Mouse (Mus musculus) forebrain, embryonic 16.5 days (tissue): ENCODE results near the gene Gm49333. TPM values are rescaled to one million over a fixed set of nuclear protein-coding genes. Genes with fewer than 3 reads are reported as not detected.

ENCODE experiments used
- ATAC-seq: fragments of 200-750 bp; cut with Nextera tagmentation; 2 replicates; pipeline ENCODE4 v1.8.0; 2017; ENCODE audit warnings: mild to moderate bottlenecking, moderate library complexity
- H3K27ac ChIP-seq: fragments of 300-500 bp; sonication (generic); 2 replicates; pipeline ENCODE4 v1.5.1; 2014; ENCODE audit warnings: low read length, control low read depth
- H3K27me3 ChIP-seq: fragments of 300-500 bp; sonication (generic); replicated peaks from 2 replicates; pipeline ENCODE4 v1.6.1; 2014; ENCODE audit warnings: low read length; ENCODE audit not compliant: control insufficient read depth, insufficient read depth
- H3K36me3 ChIP-seq: fragments of 300-500 bp; sonication (generic); 2 replicates; pipeline ENCODE4 v1.6.1; 2014; ENCODE audit not compliant: control insufficient read depth, insufficient read depth
- H3K4me1 ChIP-seq: fragments of 300-500 bp; sonication (generic); replicated peaks from 2 replicates; pipeline ENCODE4 v1.6.1; 2014; ENCODE audit warnings: low read length; ENCODE audit not compliant: control insufficient read depth, insufficient read depth
- H3K4me2 ChIP-seq: fragments of 300-500 bp; sonication (generic); 2 replicates; pipeline ENCODE4 v1.6.1; 2014; ENCODE audit warnings: mild to moderate bottlenecking, low read length, control low read depth
- H3K4me3 ChIP-seq: fragments of 300-500 bp; sonication (generic); replicated peaks from 2 replicates; pipeline ENCODE4 v1.5.1; 2014; ENCODE audit warnings: mild to moderate bottlenecking, low read length, control low read depth
- H3K9ac ChIP-seq: fragments of 300-500 bp; sonication (generic); replicated peaks from 2 replicates; pipeline ENCODE4 v1.6.1; 2014; ENCODE audit warnings: low read depth, low read length, control low read depth
- H3K9me3 ChIP-seq: fragments of 300-500 bp; sonication (generic); 2 replicates; pipeline ENCODE4 v1.6.1; 2016; ENCODE audit warnings: low read length; ENCODE audit not compliant: control insufficient read depth
- WGBS: fragments of 180-500 bp; shearing (Covaris S2); extraction: QIAGEN DNeasy Blood & Tissue Kit; methylation state at CpG from one replicate; pipeline ENCODE4 v1.1.7; 2014; 5-methylcytosine and 5-hydroxymethylcytosine counted together
- polyA plus RNA-seq: library from polyadenylated mRNA; unstranded; fragments of >200 nt; fragmentation: Nextera tagmentation; extraction: Ambion mirVana; gene quantifications from 2 replicates; pipeline ENCODE4 v1.2.1, GENCODE M21; 2015

The Gm49333 gene
- polyA plus RNA-seq, 1 experiment from 2014 or later = not detected

DNA sequence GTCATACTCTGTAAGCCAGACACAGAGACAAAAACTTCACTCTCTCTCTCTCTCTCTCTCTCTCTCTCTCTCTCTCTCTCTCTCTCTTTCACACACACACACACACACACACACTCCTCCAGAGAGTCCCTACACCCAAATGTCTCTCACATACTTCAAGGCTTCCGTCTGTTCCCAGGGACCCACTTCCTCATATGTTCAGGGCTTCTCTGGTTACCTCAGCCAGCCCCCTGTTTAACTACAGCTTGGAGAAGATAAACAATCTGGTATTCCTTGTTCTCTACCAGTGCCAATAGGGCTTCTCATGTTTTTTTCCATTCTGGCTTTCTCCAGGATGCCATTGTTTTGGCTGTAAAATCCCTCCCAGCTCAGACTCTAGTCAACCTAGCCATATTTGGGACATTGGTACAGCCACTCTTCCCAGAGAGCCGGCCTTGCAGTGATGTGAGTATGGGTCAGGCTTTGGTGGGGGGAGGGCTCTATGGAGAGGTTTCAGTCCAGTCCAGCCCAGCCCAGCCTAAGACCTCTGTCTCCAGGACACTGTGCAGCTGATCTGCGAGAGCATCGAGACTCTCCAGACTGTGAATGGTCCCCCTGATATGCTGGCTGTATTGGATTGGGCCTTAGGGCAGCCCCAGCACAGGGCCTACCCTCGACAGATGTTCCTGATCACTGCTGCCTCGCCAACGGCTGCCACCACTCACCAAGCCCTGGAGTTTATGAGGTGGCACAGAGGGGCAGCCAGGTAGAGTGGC, 14.5 kb upstream of the Gm49333 start:
- H3K9ac ChIP-seq = no peak overlapping the region
- H3K36me3 ChIP-seq = no peaks in the 10 kb centered on the region
- H3K4me1 ChIP-seq = no peaks in the 10 kb centered on the region
- no peak for ATAC-seq
- no peak overlapping the region for H3K4me3 ChIP-seq
- H3K27ac ChIP-seq = no peak overlapping the region
- peaks cover 8% of the 10 kb centered on the region for H3K27me3 ChIP-seq
- no peak overlapping the region for H3K4me2 ChIP-seq
- WGBS = 75% methylated on average over 7 of the region's 7 CpGs
- no peaks in the 10 kb centered on the region for H3K9me3 ChIP-seq

DNA sequence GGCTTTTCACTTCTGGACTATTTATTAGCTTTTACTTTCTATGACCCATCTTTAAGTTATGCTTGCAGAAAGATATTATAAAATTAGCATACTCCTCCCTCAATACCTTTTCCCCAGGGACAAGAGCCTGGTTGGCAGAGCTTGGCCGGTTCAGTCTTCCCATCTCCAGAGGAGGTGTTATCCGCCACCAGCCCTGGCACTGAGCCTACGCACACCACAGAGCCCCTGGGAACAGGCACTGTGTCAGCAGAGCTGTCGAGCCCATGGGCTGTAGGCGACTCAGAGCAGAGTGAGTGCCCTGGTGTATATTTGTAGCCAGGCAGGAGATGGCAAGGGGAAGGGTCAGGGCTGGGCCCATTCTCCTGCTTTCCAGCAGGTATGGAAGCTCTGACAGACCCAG, 10.9 kb upstream of the Gm49333 start:
- no peak overlapping the region for H3K4me3 ChIP-seq

DNA sequence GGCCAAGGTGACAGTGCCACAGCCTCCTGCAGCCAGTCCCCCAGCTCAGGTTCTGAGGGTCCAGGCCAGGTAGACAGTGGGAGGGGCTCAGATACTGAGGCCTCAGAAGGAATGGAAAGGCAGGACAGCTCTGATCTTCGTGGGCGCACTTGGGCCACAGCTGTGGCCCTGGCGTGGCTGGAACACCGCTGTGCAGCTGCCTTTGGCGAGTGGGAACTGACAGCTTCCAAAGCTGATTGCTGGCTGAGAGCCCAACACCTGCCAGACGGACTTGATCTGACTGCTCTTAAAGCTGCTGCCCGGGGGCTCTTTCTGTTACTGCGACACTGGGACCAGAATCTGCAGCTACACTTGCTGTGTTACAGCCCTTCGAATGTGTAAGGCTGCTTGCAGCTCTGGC, 6.7 kb upstream of the Gm49333 start:
- peak; percentile 32; the same call in 1 of the 2 replicates for ATAC-seq
- Histone ChIP-seq H3K9ac (no peak overlapping the region), H3K36me3 (peaks cover 11% of the 10 kb centered on the region; the same call in 1 of the 2 replicates), H3K27ac (no peak overlapping the region), H3K4me1 (peaks cover 5% of the 10 kb centered on the region), H3K9me3 (no peaks in the 10 kb centered on the region), H3K4me3 (no peak overlapping the region), H3K27me3 (no peaks in the 10 kb centered on the region), H3K4me2 (no peak overlapping the region)
- 41% methylated on average over 9 of the region's 9 CpGs for WGBS

More for the DNA sequence above, 10.9 kb upstream of the Gm49333 start:
- no peak overlapping the region for H3K9ac ChIP-seq
- ATAC-seq = no peak
- no peaks in the 10 kb centered on the region for H3K9me3 ChIP-seq
- H3K27me3 ChIP-seq = no peaks in the 10 kb centered on the region
- H3K4me2 ChIP-seq = no peak overlapping the region
- no peaks in the 10 kb centered on the region for H3K36me3 ChIP-seq
- H3K27ac ChIP-seq = no peak overlapping the region
- WGBS = 67% methylated on average over 5 of the region's 5 CpGs
- no peaks in the 10 kb centered on the region for H3K4me1 ChIP-seq

DNA sequence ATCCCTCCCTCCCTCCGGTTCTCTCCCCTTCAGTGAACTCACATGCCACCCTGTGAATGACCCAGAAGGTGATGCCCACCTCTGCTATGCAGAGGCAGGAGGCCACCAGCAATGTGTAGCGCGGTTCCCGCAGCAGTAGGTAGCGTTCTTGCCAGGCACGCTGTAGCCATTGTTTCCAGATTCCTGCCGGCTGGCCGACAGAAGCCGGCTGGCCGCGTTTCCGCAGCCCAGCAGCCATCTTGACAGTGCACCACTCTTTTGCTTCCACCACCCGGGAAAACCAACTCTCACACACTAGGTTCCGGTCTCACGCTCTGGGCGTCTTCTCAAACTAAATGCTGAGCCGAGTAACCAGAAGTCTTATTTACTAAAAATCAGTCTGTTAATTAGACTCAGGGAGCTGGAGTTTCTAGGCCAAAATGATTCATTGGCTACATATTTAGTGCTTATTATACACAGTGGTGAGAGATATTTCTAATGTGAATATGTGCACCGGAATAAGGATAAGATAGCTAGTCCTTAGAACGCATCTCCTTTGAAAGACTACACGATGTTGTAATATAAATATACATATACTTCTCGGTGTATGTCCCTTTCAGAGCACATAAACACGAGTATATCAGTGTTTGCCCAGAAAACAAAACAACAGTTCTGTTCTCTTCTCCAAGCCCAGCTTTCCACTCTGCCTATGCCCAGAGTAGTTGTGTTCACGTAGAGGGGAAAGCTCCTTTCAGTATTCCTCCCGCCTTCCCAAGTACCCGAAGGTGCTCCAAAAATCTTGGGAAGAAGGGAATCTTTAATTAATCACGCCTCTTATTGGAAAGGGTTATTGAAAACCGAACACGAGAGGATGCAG, 681 bp upstream of the Gm49333 start:
- Histone ChIP-seq H3K36me3 (peaks cover 10% of the 10 kb centered on the region; the same call in 1 of the 2 replicates), H3K27me3 (no peaks in the 10 kb centered on the region), H3K9ac (peak overlapping the region; percentile 71), H3K9me3 (no peaks in the 10 kb centered on the region), H3K4me1 (peaks cover 17% of the 10 kb centered on the region), H3K4me2 (peak overlapping the region; percentile 99), H3K27ac (peak overlapping the region; percentile 69), H3K4me3 (peak overlapping the region; percentile 54)
- WGBS = under 1% methylated on average over 28 of the region's 28 CpGs
- ATAC-seq = peak; percentile 75

DNA sequence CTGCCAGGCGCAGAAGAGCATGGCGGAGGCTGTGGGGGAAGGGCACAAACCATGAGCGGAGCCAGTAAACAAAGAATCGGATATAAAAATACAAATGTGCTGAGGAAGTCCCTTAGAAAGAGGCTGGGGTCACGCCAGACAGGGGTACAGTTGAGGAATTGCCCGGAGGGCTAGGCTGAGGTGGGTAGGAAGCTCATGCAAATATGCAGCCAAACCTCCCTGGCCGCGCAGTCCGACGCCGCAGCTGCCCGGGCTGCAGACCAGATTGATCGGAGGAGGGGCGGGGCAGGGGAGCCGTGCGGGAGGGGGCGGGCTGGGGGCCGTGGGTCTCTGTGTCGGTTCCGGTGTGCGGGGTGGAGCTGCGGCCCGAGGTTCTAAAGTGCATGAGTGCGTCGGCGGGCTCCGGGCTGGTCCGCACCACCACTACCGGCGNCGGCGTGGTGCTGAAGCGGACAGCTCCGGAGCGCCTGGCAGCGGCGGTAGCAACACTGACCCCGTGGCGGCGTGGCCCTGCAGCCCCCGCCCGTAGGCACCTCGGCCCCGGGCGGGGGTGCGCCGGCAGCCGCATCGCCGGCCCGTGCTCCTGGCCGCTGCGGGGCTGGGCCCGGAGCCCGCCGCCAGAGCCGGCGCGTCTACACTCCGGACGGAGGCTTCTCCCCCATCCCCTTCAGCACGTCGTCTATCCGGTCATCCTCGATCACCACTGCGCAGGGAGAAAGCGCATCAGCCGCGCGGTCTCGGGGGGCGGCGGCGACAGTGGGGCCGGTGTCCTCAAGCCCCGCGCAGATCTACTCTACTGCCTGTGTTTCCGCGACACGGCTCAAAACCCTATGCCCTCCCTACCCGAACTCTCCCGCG, 8.4 kb downstream of the Gm49333 start:
- WGBS = under 1% methylated on average over 79 of the region's 83 CpGs
- ATAC-seq = peak; percentile 6; the same call in 1 of the 2 replicates
- peak overlapping the region; percentile 92 for H3K4me2 ChIP-seq
- H3K4me3 ChIP-seq = peak overlapping the region; percentile 78
- peaks cover 16% of the 10 kb centered on the region for H3K4me1 ChIP-seq
- H3K36me3 ChIP-seq = no peaks in the 10 kb centered on the region
- H3K27ac ChIP-seq = peak overlapping the region; percentile 92
- no peaks in the 10 kb centered on the region for H3K27me3 ChIP-seq
- H3K9ac ChIP-seq = peak overlapping the region; percentile 72
- H3K9me3 ChIP-seq = no peaks in the 10 kb centered on the region

DNA sequence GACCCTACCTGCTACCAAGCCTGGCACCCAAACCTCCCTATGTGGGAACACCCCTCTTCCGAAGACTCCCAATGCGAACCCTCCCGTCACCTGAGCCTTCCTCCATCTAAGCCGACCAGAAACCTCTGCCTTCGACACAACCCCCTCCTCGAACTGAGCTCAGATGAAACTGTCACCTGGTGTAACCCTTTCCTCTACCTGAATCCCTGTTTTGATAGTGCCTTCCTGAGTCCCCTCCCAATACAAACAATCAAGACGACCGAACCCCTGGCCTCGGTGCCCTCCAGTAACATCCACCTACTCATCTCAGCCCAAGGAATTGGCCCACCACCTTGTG, 9.0 kb downstream of the Gm49333 start:
- Histone ChIP-seq H3K27me3 (no peaks in the 10 kb centered on the region), H3K4me3 (peak overlapping the region; percentile 78), H3K9me3 (no peaks in the 10 kb centered on the region), H3K36me3 (no peaks in the 10 kb centered on the region), H3K27ac (peak overlapping the region; percentile 92), H3K4me1 (peaks cover 16% of the 10 kb centered on the region), H3K4me2 (peak overlapping the region; percentile 92), H3K9ac (peak overlapping the region; percentile 72)
- peak; percentile 1; the same call in 1 of the 2 replicates for ATAC-seq
- WGBS = under 1% methylated on average over 9 of the region's 9 CpGs

DNA sequence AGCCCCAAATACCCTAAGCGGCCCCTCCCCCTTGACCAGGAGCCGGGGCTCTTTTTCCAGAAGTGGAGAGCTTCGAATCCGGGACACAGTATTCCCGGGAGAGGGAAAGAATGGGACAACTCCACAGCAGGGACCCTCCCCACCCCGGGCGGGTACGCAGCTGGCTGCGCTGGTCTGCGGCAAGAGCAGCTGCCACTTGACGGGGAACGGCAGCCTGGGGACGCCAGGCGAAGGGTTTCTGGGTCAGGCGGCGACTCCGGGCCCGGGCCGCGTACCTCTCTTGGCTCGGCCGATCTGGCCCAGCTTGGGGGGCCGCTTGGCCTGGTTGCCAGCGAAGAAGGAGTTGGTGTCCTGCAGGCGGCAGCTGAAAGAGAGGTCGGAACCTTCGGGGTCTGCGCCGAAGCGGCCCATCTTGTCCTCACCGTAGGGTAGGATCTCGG, 9.4 kb downstream of the Gm49333 start:
- WGBS = 0% methylated on average over 32 of the region's 32 CpGs
- peak; percentile 18 for ATAC-seq

DNA sequence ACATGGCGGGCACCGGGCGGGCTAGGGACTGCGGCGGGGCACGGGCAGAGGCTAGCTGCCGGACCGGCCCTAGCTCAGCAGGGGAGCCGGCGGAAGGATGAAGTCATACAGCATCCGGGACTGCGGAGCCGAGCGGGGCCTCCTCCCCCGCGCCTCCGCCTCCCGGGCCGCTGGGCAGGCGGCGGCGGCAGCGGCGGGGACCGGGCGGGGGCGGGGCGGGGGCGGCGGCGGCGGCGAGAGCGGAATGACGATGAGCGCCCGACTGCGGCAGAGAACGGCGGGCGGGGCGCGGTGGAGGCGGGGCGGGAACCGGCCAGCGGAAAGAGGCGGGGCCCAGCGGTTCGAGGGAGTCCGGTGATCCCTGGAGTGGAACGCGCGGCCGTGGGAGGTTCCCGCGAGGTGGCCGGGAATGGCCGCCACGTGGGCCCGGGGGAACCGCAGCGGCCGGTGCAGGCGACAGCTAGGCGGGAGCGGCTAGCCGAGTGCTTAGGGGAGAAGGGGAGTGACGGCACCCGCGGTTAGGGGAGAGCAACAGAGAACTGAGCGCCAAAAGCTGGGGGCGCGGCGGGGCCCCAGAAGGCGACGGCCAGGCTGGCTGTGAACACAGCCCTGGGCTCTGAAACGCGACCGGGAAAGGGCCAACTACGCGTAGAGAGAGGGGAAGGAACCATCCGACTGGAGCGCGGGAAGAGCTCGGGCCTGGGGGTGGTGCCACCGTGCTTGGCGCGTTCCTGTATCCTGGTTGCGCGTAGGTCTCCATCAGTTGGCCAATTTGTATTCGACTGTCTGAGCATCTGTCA, 10.0 kb downstream of the Gm49333 start, which contains the start of gene Camk2n2:
Camk2n2 (minus strand) TSS at position 97 of the 800 bp plus-strand sequence.
- under 1% methylated on average over 63 of the region's 92 CpGs for WGBS
- peaks cover 16% of the 10 kb centered on the region for H3K4me1 ChIP-seq
- no peaks in the 10 kb centered on the region for H3K9me3 ChIP-seq
- peak; percentile 62 for ATAC-seq
- H3K27me3 ChIP-seq = no peaks in the 10 kb centered on the region
- H3K4me2 ChIP-seq = peak within 1 kb of the TSS; percentile 92
- H3K27ac ChIP-seq = peak within 1 kb of the TSS; percentile 92
- H3K4me3 ChIP-seq = peak within 1 kb of the TSS; percentile 78
- peak within 1 kb of the TSS; percentile 72 for H3K9ac ChIP-seq
- H3K36me3 ChIP-seq = no peaks in the 10 kb centered on the region

More for the DNA sequence above, 9.4 kb downstream of the Gm49333 start:
- Histone ChIP-seq H3K27me3 (no peaks in the 10 kb centered on the region), H3K27ac (peak overlapping the region; percentile 92), H3K4me3 (peak overlapping the region; percentile 78), H3K9me3 (no peaks in the 10 kb centered on the region), H3K9ac (peak overlapping the region; percentile 72), H3K4me1 (peaks cover 16% of the 10 kb centered on the region), H3K36me3 (no peaks in the 10 kb centered on the region), H3K4me2 (peak overlapping the region; percentile 92)
